Mouse (Mus musculus): ENCODE data around the gene Ccdc141.

- TF ChIP-seq POLR2A (IDR thresholded peaks at IDR 0.05; ENCODE audit: low read depth, low read length) = no peak
- no peak for TF ChIP-seq CTCF (IDR thresholded peaks at IDR 0.05; ENCODE audit: extremely low read depth, insufficient read length, insufficient replicate concordance, low read depth, low read length)
These were observed 199.8 kb downstream of the Ccdc141 start for GRCm38 (mm10) chr2:76970669-76971068.
